Mouse (Mus musculus) midbrain, embryonic 14.5 days (tissue): ENCODE measurements around the gene Asf1b. TPM values are rescaled to one million over a fixed set of nuclear protein-coding genes. Genes with fewer than 3 reads are reported as not detected.
"Not testable (repeated sequence)": the region's sequence is repeated elsewhere in the genome, so short reads cannot be mapped to it uniquely, and the experiment has no call there.

Experiments used
- ATAC-seq: fragments of 200-750 bp; cut with Nextera tagmentation; 2 replicates; pipeline ENCODE4 v1.8.0; 2017; ENCODE audit warnings: moderate number of reproducible peaks, moderate library complexity; ENCODE audit not compliant: low FRiP score, low TSS enrichment
- DNase-seq: peaks from one replicate; pipeline ENCODE4 v3.0.0-alpha.2; 2015
- H3K27ac ChIP-seq: fragments of 300-500 bp; sonication (generic); replicated peaks from 2 replicates; pipeline ENCODE4 v1.5.1; 2014; ENCODE audit warnings: mild to moderate bottlenecking, low read depth, low read length, moderate library complexity
- H3K27me3 ChIP-seq: fragments of 300-500 bp; sonication (generic); 2 replicates; pipeline ENCODE4 v1.6.1; 2014; ENCODE audit warnings: low read length, control low read depth, mixed read lengths; ENCODE audit not compliant: control insufficient read depth, insufficient read depth
- H3K36me3 ChIP-seq: fragments of 300-500 bp; sonication (generic); 2 replicates; pipeline ENCODE4 v1.6.1; 2014; ENCODE audit warnings: low read length, control low read depth; ENCODE audit not compliant: control insufficient read depth, insufficient read depth
- H3K4me1 ChIP-seq: fragments of 300-500 bp; sonication (generic); 2 replicates; pipeline ENCODE4 v1.6.1; 2014; ENCODE audit warnings: mild to moderate bottlenecking, antibody characterized with exemption, low read length, control low read depth; ENCODE audit not compliant: control insufficient read depth, insufficient read depth
- H3K4me2 ChIP-seq: fragments of 300-500 bp; sonication (generic); 2 replicates; pipeline ENCODE4 v1.6.1; 2014; ENCODE audit warnings: mild to moderate bottlenecking, low read length, moderate library complexity
- H3K4me3 ChIP-seq: fragments of 300-500 bp; sonication (generic); replicated peaks from 2 replicates; pipeline ENCODE4 v1.5.1; 2014; ENCODE audit warnings: low read depth, low read length
- H3K9ac ChIP-seq: fragments of 300-500 bp; sonication (generic); replicated peaks from 2 replicates; pipeline ENCODE4 v1.6.1; 2014; ENCODE audit warnings: mild to moderate bottlenecking, low read length, moderate library complexity
- H3K9me3 ChIP-seq: fragments of 300-500 bp; sonication (generic); 2 replicates; pipeline ENCODE4 v1.6.1; 2016; ENCODE audit warnings: low read length, control low read depth, mixed read lengths; ENCODE audit not compliant: control insufficient read depth
- WGBS: fragments of 180-500 bp; shearing (Covaris S2); extraction: QIAGEN DNeasy Blood & Tissue Kit; methylation state at CpG from one replicate; pipeline ENCODE4 v1.1.7; 2014; 5-methylcytosine and 5-hydroxymethylcytosine counted together
- polyA plus RNA-seq: library from polyadenylated mRNA; unstranded; fragments of >200 nt; fragmentation: Nextera tagmentation; extraction: Ambion mirVana; gene quantifications from 2 replicates; pipeline ENCODE4 v1.2.1, GENCODE M21; 2014

Gene Asf1b
- polyA plus RNA-seq, 1 experiment from 2014 or later, result 15.5 TPM

DNA sequence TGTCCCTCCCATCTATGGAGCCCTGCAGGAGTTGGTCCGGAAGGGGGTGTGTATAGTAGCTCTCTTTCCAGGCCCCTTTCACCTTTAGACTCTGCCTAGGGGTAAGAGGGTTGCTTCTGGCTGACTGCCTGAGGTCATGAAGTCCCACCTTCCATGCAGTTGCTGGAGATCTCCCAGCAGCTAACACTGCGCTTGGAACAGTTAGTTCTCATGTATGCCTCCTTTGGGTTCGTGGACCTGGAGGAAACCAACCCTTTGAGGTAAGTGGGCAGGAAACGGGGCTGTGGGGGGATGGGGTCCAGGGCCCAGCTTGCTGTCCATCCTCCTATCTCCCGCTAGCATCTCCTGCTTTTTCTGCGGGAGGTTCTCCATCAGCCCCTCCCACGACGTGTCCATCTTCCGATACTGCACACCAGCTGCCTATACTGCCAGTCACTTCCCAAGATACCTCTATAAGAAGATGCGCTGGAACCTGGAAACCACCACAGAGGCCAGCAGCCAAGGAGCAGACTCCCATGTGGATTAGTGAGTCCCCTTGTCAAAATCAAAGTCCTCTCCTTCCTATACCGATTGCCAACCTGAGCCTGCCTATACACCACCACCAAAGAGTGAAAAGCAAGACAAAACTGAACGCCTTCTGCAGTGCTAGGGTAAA, 47.8 kb downstream of the Asf1b start:
- no peak overlapping the region for H3K4me3 ChIP-seq
- peaks cover 16% of the 10 kb centered on the region; the same call in 1 of the 2 replicates for H3K27me3 ChIP-seq
- H3K4me2 ChIP-seq, result no peak overlapping the region
- H3K27ac ChIP-seq, result no peak overlapping the region
- DNase-seq (no peak), ATAC-seq (no peak)
- H3K9ac ChIP-seq, result no peak overlapping the region
- H3K36me3 ChIP-seq, result peaks cover 12% of the 10 kb centered on the region
- peaks cover 16% of the 10 kb centered on the region for H3K4me1 ChIP-seq
- 52% methylated on average over 12 of the region's 12 CpGs for WGBS
- H3K9me3 ChIP-seq, result no peaks in the 10 kb centered on the region

GRCm38 (mm10) chr8:84003612-84004246, 48.4 kb downstream of the Asf1b start:
- WGBS, result 74% methylated on average over 6 of the region's 6 CpGs
- peak overlapping the region; percentile 57 for H3K4me3 ChIP-seq
- DNase-seq (no peak), ATAC-seq (no peak)
- no peaks in the 10 kb centered on the region for H3K9me3 ChIP-seq
- no peak overlapping the region for H3K9ac ChIP-seq
- peaks cover 14% of the 10 kb centered on the region for H3K4me1 ChIP-seq
- peaks cover 12% of the 10 kb centered on the region for H3K36me3 ChIP-seq
- H3K4me2 ChIP-seq, result peak overlapping the region; percentile 88
- H3K27ac ChIP-seq, result no peak overlapping the region
- peaks cover 16% of the 10 kb centered on the region; the same call in 1 of the 2 replicates for H3K27me3 ChIP-seq

GRCm38 (mm10) chr8:84004533-84005201, 49.4 kb downstream of the Asf1b start:
- WGBS, result 1% methylated on average over 30 of the region's 30 CpGs
- Histone ChIP-seq H3K27me3 (peaks cover 16% of the 10 kb centered on the region; the same call in 1 of the 2 replicates), H3K9me3 (no peaks in the 10 kb centered on the region), H3K4me3 (peak overlapping the region; percentile 57), H3K4me2 (peak overlapping the region; percentile 88), H3K4me1 (peaks cover 5% of the 10 kb centered on the region), H3K27ac (0 out of 2 replicates have a peak overlapping the region, but pooled peaks have one; percentile 37), H3K36me3 (peaks cover 7% of the 10 kb centered on the region), H3K9ac (peak overlapping the region; percentile 69)
- DNase-seq (peak; percentile 96), ATAC-seq (peak; percentile 86)

GRCm38 (mm10) chr8:84005502-84005901, 50.2 kb downstream of the Asf1b start:
- not testable (repeated sequence) for ATAC-seq, H3K9ac ChIP-seq, H3K9me3 ChIP-seq, DNase-seq, H3K4me2 ChIP-seq, H3K4me3 ChIP-seq, H3K4me1 ChIP-seq, H3K36me3 ChIP-seq, H3K27ac ChIP-seq
- WGBS, result 96% methylated on average over 7 of the region's 7 CpGs
- H3K27me3 ChIP-seq, result peaks cover 20% of the 10 kb centered on the region

DNA sequence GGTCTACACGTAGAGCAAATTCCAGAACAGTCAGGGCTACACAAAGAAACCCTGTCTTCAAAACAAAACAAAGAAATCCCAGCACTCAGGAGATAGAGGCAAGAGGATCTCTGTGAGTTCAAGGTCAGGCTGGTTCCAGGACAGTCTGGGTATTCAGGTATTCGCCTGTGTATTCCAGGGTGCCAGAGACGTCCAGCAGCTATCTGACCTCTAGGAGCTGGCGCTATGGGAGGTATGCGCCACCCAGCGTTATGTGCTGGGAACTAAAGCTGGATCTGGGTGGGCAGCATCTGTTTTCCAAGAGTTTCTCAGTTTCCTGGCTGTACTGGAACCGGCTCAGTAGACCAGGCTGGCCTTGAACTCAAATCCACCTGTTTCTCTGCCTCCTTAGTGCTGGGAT, 53.1 kb downstream of the Asf1b start:
- no peak overlapping the region for H3K27ac ChIP-seq
- no peak for DNase-seq
- no peak overlapping the region for H3K4me2 ChIP-seq
- H3K4me1 ChIP-seq, result peaks cover 17% of the 10 kb centered on the region
- H3K9ac ChIP-seq, result no peak overlapping the region
- no peaks in the 10 kb centered on the region for H3K36me3 ChIP-seq
- H3K4me3 ChIP-seq, result no peak overlapping the region
- H3K27me3 ChIP-seq, result peaks cover 32% of the 10 kb centered on the region
- H3K9me3 ChIP-seq, result no peaks in the 10 kb centered on the region
- ATAC-seq, result no peak
- WGBS, result 23% methylated on average over 7 of the region's 7 CpGs

DNA sequence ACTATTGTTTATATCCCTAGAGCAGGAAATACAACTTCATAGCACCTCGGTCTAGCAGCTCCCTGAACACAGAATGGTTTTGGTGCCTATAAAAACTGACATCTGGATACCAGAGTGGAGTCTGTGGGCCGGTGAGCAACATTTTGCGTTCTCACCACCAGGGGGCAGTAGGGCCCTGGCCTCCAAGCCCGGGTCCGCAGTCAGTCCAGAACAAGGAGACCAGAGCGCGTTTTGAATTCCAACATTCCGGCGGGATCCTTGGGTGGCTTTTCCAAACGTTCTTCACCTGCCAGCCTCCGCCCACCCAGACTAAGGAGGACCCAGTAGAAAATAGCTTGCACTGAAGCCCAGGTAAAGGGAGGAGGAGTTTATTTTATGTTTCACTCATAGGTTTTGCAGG, 54.6 kb downstream of the Asf1b start:
- WGBS, result 2% methylated on average over 11 of the region's 11 CpGs
- peaks cover 34% of the 10 kb centered on the region for H3K27me3 ChIP-seq
- H3K36me3 ChIP-seq, result no peaks in the 10 kb centered on the region
- no peak overlapping the region for H3K4me3 ChIP-seq
- no peak for ATAC-seq
- no peaks in the 10 kb centered on the region for H3K9me3 ChIP-seq
- no peak overlapping the region for H3K4me2 ChIP-seq
- peak; percentile 92 for DNase-seq
- no peak overlapping the region for H3K27ac ChIP-seq
- H3K9ac ChIP-seq, result no peak overlapping the region
- H3K4me1 ChIP-seq, result peaks cover 17% of the 10 kb centered on the region

DNA sequence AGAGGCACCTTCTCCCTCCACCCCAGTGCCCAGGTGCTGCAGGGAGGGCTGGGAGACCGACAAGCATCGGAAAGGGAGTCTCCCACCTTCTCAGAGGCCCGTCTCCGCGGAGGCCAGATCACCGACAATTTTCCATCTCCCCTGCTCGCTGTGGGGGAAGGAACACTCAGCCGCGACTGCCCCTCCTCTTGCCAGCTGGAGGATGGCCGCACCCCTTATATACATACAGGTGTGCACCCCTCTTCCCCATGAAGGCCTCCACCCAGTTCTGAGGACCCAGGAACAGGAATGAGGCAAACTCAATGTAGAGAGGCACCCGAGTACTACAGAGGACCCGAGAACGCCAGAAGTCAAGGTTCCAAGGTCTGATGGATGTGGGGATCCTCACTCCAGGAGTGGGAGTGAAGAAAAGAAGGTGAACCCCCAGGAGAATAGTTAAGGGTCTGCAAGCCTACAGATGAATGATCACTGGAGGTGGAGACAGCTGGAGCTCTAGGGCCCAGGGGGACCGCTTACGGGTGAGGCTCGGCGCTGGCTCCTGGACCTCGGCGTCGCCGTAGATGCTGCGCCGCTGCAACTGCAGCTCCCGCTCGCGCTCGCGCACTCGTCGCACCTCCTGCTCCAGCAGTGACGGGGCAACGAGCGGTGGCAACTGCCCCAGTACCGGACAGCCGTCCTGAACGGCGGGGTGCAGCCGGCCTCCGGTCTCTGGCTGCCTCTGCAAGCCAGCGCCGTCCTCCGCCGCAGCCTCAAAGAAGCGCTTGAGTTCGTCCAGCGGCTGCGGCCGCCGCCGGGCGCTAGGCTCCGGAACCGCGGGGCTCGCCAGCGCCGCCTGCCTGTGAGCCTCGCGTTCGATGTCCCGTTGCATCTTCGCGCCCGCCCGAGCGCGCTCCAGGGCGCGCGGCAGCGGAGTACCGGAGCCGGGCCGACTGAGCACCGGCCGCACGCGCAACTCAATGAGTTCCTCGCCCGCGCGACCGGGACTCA, 55.6 kb downstream of the Asf1b start:
- Histone ChIP-seq H3K36me3 (no peaks in the 10 kb centered on the region), H3K9me3 (no peaks in the 10 kb centered on the region), H3K27ac (no peak overlapping the region), H3K9ac (peak overlapping the region; percentile 51; the same call in 1 of the 2 replicates), H3K4me3 (peak overlapping the region; percentile 52), H3K27me3 (peaks cover 34% of the 10 kb centered on the region), H3K4me1 (peaks cover 17% of the 10 kb centered on the region), H3K4me2 (peak overlapping the region; percentile 95)
- ATAC-seq (peak; percentile 51; the same call in 1 of the 2 replicates), DNase-seq (peak; percentile 90)
- 2% methylated on average over 81 of the region's 83 CpGs for WGBS
